Mouse (Mus musculus) lung, postnatal 0 days (tissue): Measurements from ENCODE around the gene Slc35b2. TPM values are rescaled to one million over a fixed set of nuclear protein-coding genes. Genes with fewer than 3 reads are reported as not detected.
A peak's percentile ranks its signal among the peaks of the same experiment; 100 is the strongest.

Source experiments
- ATAC-seq: fragments of 200-750 bp; cut with Nextera tagmentation; 2 replicates; pipeline ENCODE4 v1.8.0; 2017; ENCODE audit warnings: moderate library complexity
- DNase-seq: peaks from one replicate; pipeline ENCODE4 v3.0.0-alpha.2; 2016; ENCODE audit warnings: low spot score
- H3K27ac ChIP-seq: fragments of 300-500 bp; sonication (generic); 2 replicates; pipeline ENCODE4 v1.5.1; 2014; ENCODE audit warnings: antibody characterized with exemption, mild to moderate bottlenecking, low read length, mixed read lengths
- H3K27me3 ChIP-seq: fragments of 300-500 bp; sonication (generic); replicated peaks from 2 replicates; pipeline ENCODE4 v1.6.1; 2014; ENCODE audit warnings: low read length, mixed read lengths; ENCODE audit not compliant: insufficient read depth
- H3K36me3 ChIP-seq: fragments of 300-500 bp; sonication (generic); 2 replicates; pipeline ENCODE4 v1.6.1; 2014; ENCODE audit warnings: low read length, mixed read lengths; ENCODE audit not compliant: insufficient read depth
- H3K4me1 ChIP-seq: fragments of 300-500 bp; sonication (generic); 2 replicates; pipeline ENCODE4 v1.6.1; 2014; ENCODE audit warnings: antibody characterized with exemption, low read depth, low read length, mixed read lengths; ENCODE audit not compliant: insufficient read depth
- H3K4me2 ChIP-seq: fragments of 300-500 bp; sonication (generic); replicated peaks from 2 replicates; pipeline ENCODE4 v1.6.1; 2014; ENCODE audit warnings: low read depth, mild to moderate bottlenecking, low read length, moderate library complexity, mixed read lengths
- H3K4me3 ChIP-seq: fragments of 300-500 bp; sonication (generic); 2 replicates; pipeline ENCODE4 v1.5.1; 2014; ENCODE audit warnings: low read depth, low read length
- H3K9ac ChIP-seq: fragments of 300-500 bp; sonication (generic); replicated peaks from 2 replicates; pipeline ENCODE4 v1.6.1; 2014; ENCODE audit warnings: low read depth, mild to moderate bottlenecking
- H3K9me3 ChIP-seq: fragments of 300-500 bp; sonication (generic); 2 replicates; pipeline ENCODE4 v1.6.1; 2016; ENCODE audit warnings: low read length, mixed read lengths
- CTCF ChIP-seq: IDR thresholded peaks from 2 replicates; pipeline ENCODE4 v1.5.1; 2016; ENCODE audit warnings: antibody characterized with exemption, mild to moderate bottlenecking
- EP300 ChIP-seq: IDR thresholded peaks from 2 replicates; pipeline ENCODE4 v1.6.1; 2016; ENCODE audit warnings: antibody characterized with exemption, mild to moderate bottlenecking, control low read depth
- WGBS: fragments of 180-500 bp; shearing (Covaris S2); extraction: QIAGEN DNeasy Blood & Tissue Kit; methylation state at CpG from one replicate; pipeline ENCODE4 v1.1.7; 2014; 5-methylcytosine and 5-hydroxymethylcytosine counted together
- polyA plus RNA-seq: library from polyadenylated mRNA; unstranded; fragments of >200 nt; fragmentation: Nextera tagmentation; extraction: Ambion mirVana; gene quantifications from 2 replicates; pipeline ENCODE4 v1.2.1, GENCODE M21; 2015

The Slc35b2 gene
- polyA plus RNA-seq, 1 experiment from 2014 or later, result 85.1 TPM

GRCm38 (mm10) chr17:45599446-45600242, 36.0 kb downstream of the Slc35b2 start, which contains the start of gene Slc29a1:
Gene Slc29a1, minus strand, starts transcription at chr17:45599606.
- Histone ChIP-seq H3K9me3 (no peaks in the 10 kb centered on the region), H3K4me2 (peak within 1 kb of the TSS; percentile 63), H3K36me3 (no peaks in the 10 kb centered on the region), H3K4me1 (peaks cover 21% of the 10 kb centered on the region), H3K27ac (no peak within 1 kb of the TSS), H3K9ac (0 out of 2 replicates have a peak within 1 kb of the TSS, but pooled peaks have one; percentile 26), H3K27me3 (no peaks in the 10 kb centered on the region), H3K4me3 (peak within 1 kb of the TSS; percentile 28)
- WGBS, result 20% methylated on average over 32 of the region's 32 CpGs
- DNase-seq, result peak; percentile 83
- TF ChIP-seq CTCF (no peak; the same call in 1 of the 2 replicates), EP300 (no peak)
- peak; percentile 70 for ATAC-seq

- Histone ChIP-seq H3K27ac (no peak overlapping the region), H3K27me3 (no peaks in the 10 kb centered on the region), H3K36me3 (no peaks in the 10 kb centered on the region), H3K4me3 (no peak overlapping the region), H3K9ac (no peak overlapping the region), H3K4me1 (peaks cover 15% of the 10 kb centered on the region), H3K9me3 (no peaks in the 10 kb centered on the region), H3K4me2 (no peak overlapping the region)
- ATAC-seq (no peak), DNase-seq (no peak)
- 72% methylated on average over 8 of the region's 8 CpGs for WGBS
- no peak for TF ChIP-seq CTCF
- TF ChIP-seq EP300, result no peak
Observed at GRCm38 (mm10) chr17:45600267-45600666, 36.6 kb downstream of the Slc35b2 start.

GRCm38 (mm10) chr17:45601325-45601724, 37.7 kb downstream of the Slc35b2 start:
- H3K4me3 ChIP-seq, result no peak overlapping the region
- TF ChIP-seq CTCF (no peak), EP300 (no peak)
- H3K4me2 ChIP-seq, result no peak overlapping the region; the same call in 1 of the 2 replicates
- no peaks in the 10 kb centered on the region for H3K9me3 ChIP-seq
- no peaks in the 10 kb centered on the region for H3K36me3 ChIP-seq
- 0 out of 2 replicates have a peak overlapping the region, but pooled peaks have one; percentile 8 for H3K9ac ChIP-seq
- no peak overlapping the region for H3K27ac ChIP-seq
- ATAC-seq, result peak; percentile 10; the same call in 1 of the 2 replicates
- peaks cover 6% of the 10 kb centered on the region; the same call in 1 of the 2 replicates for H3K4me1 ChIP-seq
- DNase-seq, result no peak
- 28% methylated on average over 22 of the region's 22 CpGs for WGBS
- H3K27me3 ChIP-seq, result no peaks in the 10 kb centered on the region

GRCm38 (mm10) chr17:45601877-45602304, 38.2 kb downstream of the Slc35b2 start, which contains the start of gene Mymx:
Gene Mymx, minus strand, starts transcription at chr17:45602102.
- TF ChIP-seq CTCF, result no peak
- no peak for TF ChIP-seq EP300
- no peak for DNase-seq
- no peaks in the 10 kb centered on the region for H3K36me3 ChIP-seq
- 62% methylated on average over 6 of the region's 6 CpGs for WGBS
- H3K4me1 ChIP-seq, result peaks cover 4% of the 10 kb centered on the region; the same call in 1 of the 2 replicates
- no peak within 1 kb of the TSS for H3K4me3 ChIP-seq
- H3K9me3 ChIP-seq, result no peaks in the 10 kb centered on the region
- no peak within 1 kb of the TSS; the same call in 1 of the 2 replicates for H3K4me2 ChIP-seq
- ATAC-seq, result no peak
- 0 out of 2 replicates have a peak within 1 kb of the TSS, but pooled peaks have one; percentile 8 for H3K9ac ChIP-seq
- no peak within 1 kb of the TSS for H3K27ac ChIP-seq
- H3K27me3 ChIP-seq, result no peaks in the 10 kb centered on the region

- Histone ChIP-seq H3K4me1 (peaks cover 4% of the 10 kb centered on the region; the same call in 1 of the 2 replicates), H3K9ac (no peak overlapping the region), H3K4me2 (no peak overlapping the region), H3K27me3 (no peaks in the 10 kb centered on the region), H3K9me3 (no peaks in the 10 kb centered on the region), H3K36me3 (no peaks in the 10 kb centered on the region), H3K4me3 (no peak overlapping the region), H3K27ac (no peak overlapping the region)
- DNase-seq, result no peak
- WGBS, result 94% methylated on average over 3 of the region's 3 CpGs
- ATAC-seq, result no peak
- TF ChIP-seq CTCF (no peak), EP300 (no peak)
Observed at GRCm38 (mm10) chr17:45602984-45603383, 39.3 kb downstream of the Slc35b2 start.

GRCm38 (mm10) chr17:45606992-45607879, 43.6 kb downstream of the Slc35b2 start:
- no peaks in the 10 kb centered on the region for H3K4me1 ChIP-seq
- 64% methylated on average over 15 of the region's 15 CpGs for WGBS
- no peak overlapping the region for H3K27ac ChIP-seq
- H3K27me3 ChIP-seq, result no peaks in the 10 kb centered on the region
- no peak overlapping the region for H3K4me3 ChIP-seq
- no peak for TF ChIP-seq EP300
- TF ChIP-seq CTCF, result no peak
- no peaks in the 10 kb centered on the region for H3K36me3 ChIP-seq
- no peaks in the 10 kb centered on the region for H3K9me3 ChIP-seq
- ATAC-seq (no peak), DNase-seq (no peak)
- no peak overlapping the region for H3K9ac ChIP-seq
- H3K4me2 ChIP-seq, result no peak overlapping the region
